Mouse (Mus musculus) heart, postnatal 0 days (tissue): ENCODE results near the gene Chpf2. TPM values are rescaled to one million over a fixed set of nuclear protein-coding genes. Genes with fewer than 3 reads are reported as not detected.

ENCODE experiments used
- ATAC-seq: fragments of 200-750 bp; cut with Nextera tagmentation; 2 replicates; pipeline ENCODE4 v1.8.0; 2017; ENCODE audit warnings: low read depth, moderate number of reproducible peaks, moderate library complexity; ENCODE audit not compliant: insufficient read depth
- DNase-seq: peaks from one replicate; pipeline ENCODE4 v3.0.0-alpha.2; 2016; ENCODE audit warnings: low spot score
- H3K27ac ChIP-seq: fragments of 300-500 bp; sonication (generic); 2 replicates; pipeline ENCODE4 v1.5.1; 2014; ENCODE audit warnings: low read depth, mild to moderate bottlenecking
- H3K27me3 ChIP-seq: fragments of 300-500 bp; sonication (generic); 2 replicates; pipeline ENCODE4 v1.6.1; 2014; ENCODE audit warnings: low read length, mixed read lengths; ENCODE audit not compliant: control insufficient read depth, insufficient read depth
- H3K36me3 ChIP-seq: fragments of 300-500 bp; sonication (generic); replicated peaks from 2 replicates; pipeline ENCODE4 v1.6.1; 2014; ENCODE audit warnings: low read length, mixed read lengths; ENCODE audit not compliant: control insufficient read depth, insufficient read depth
- H3K4me1 ChIP-seq: fragments of 300-500 bp; sonication (generic); 2 replicates; pipeline ENCODE4 v1.6.1; 2014; ENCODE audit warnings: antibody characterized with exemption; ENCODE audit not compliant: control insufficient read depth, insufficient read depth
- H3K4me2 ChIP-seq: fragments of 300-500 bp; sonication (generic); 2 replicates; pipeline ENCODE4 v1.6.1; 2014; ENCODE audit warnings: low read depth, mild to moderate bottlenecking, low read length, moderate library complexity
- H3K4me3 ChIP-seq: fragments of 300-500 bp; sonication (generic); 2 replicates; pipeline ENCODE4 v1.5.1; 2014; ENCODE audit warnings: low read depth, low read length
- H3K9ac ChIP-seq: fragments of 300-500 bp; sonication (generic); replicated peaks from 2 replicates; pipeline ENCODE4 v1.6.1; 2014; ENCODE audit warnings: low read depth, low read length, mixed read lengths
- H3K9me3 ChIP-seq: fragments of 300-500 bp; sonication (generic); replicated peaks from 2 replicates; pipeline ENCODE4 v1.6.1; 2016; ENCODE audit warnings: low read length; ENCODE audit not compliant: control insufficient read depth
- CTCF ChIP-seq: IDR thresholded peaks from 2 replicates; pipeline ENCODE4 v1.5.1; 2016; ENCODE audit warnings: antibody characterized with exemption, control low read depth, low read depth
- EP300 ChIP-seq: IDR thresholded peaks from 2 replicates; pipeline ENCODE4 v1.6.1; 2016; ENCODE audit warnings: antibody characterized with exemption, low read depth
- WGBS: fragments of 180-500 bp; shearing (Covaris S2); extraction: QIAGEN DNeasy Blood & Tissue Kit; methylation state at CpG from one replicate; pipeline ENCODE4 v1.1.7; 2014; 5-methylcytosine and 5-hydroxymethylcytosine counted together
- polyA plus RNA-seq: library from polyadenylated mRNA; unstranded; fragments of >200 nt; fragmentation: Nextera tagmentation; extraction: Ambion mirVana; gene quantifications from 2 replicates; pipeline ENCODE4 v1.2.1, GENCODE M21; 2015
- total RNA-seq: library from RNA; depleted of rRNA; stranded (reverse); fragments of >200 nt; gene quantifications from 2 replicates; pipeline ENCODE4 v1.2.3, GENCODE M21; 2014; ENCODE audit warnings: low replicate concordance

Chpf2 gene
- total and polyA plus RNA-seq, 2 experiments from 2014 or later, result 13.2 to 64.4 TPM

DNA sequence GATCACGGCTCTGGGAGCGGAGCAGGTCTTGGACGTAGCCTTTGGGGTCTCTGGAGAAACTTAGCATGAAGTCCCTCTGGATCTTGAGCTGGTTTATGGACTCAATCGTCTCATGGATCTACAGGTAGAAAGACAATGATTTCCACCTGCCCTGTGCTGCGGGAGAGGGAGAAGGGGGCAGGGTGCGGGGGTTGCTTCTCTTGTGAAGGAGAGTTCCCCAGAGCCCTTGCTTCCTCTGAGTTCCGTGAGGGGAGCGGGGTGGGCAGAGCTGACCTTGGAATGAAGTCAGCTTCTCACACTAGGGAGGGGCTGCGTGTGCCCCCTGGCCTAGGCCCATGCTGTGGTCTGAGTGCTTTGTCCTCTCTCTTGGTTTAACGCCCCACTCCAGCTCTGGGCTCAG lies 6.7 kb downstream of the Chpf2 start:
- Histone ChIP-seq H3K27ac (no peak overlapping the region), H3K9me3 (no peaks in the 10 kb centered on the region), H3K36me3 (peaks cover 57% of the 10 kb centered on the region), H3K4me3 (no peak overlapping the region), H3K9ac (no peak overlapping the region), H3K4me2 (no peak overlapping the region), H3K27me3 (no peaks in the 10 kb centered on the region), H3K4me1 (0 out of 2 replicates have a peak, but pooled peaks cover 5% of the 10 kb centered on the region)
- no peak for ATAC-seq
- no peak for TF ChIP-seq EP300
- TF ChIP-seq CTCF, result no peak
- 82% methylated on average over 10 of the region's 10 CpGs for WGBS
- no peak for DNase-seq

DNA sequence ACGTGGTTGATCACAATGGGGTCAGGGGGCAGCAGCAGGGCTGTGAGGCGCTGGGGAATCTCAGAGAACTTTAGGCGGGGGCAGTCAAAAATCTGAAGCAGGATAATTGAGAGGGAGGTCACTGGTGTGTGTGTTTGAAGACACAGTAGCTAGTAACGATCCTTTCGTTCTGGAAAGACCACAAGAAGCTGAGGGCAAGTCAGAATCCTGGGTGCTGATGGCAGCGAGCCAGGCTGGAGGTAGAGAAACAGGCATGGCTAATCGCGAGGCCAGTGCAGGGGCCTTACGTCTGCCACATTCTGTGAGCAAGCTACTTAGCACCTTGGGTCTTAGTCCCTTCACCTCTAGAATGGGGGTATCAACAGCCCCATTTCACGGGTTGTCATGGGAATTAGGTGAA lies 7.4 kb downstream of the Chpf2 start:
- WGBS, result 68% methylated on average over 10 of the region's 10 CpGs
- Histone ChIP-seq H3K27me3 (no peaks in the 10 kb centered on the region), H3K27ac (no peak overlapping the region), H3K9me3 (no peaks in the 10 kb centered on the region), H3K4me2 (no peak overlapping the region), H3K4me1 (peaks cover 10% of the 10 kb centered on the region), H3K9ac (no peak overlapping the region), H3K36me3 (peaks cover 52% of the 10 kb centered on the region), H3K4me3 (no peak overlapping the region)
- DNase-seq (no peak), ATAC-seq (no peak)
- TF ChIP-seq CTCF (no peak), EP300 (no peak)

DNA sequence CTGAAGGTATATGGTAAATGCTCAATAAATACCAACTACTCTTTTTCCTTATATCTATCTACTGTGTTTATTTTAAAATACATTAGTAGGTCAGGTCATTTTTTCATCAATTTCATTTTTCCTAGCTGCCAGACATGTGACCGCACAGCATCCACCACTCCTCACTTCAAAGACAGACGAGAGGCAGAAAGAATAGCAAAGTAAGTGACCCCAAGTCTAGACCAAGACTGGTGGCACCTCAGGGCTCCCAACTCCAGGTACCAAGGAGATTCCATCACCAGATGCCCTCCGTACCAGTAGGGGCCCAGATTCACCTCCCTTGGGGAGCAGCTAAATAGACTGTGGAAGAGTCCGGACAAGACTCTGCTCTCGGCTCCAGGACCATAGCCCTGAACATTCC lies 7.8 kb downstream of the Chpf2 start:
- H3K9ac ChIP-seq, result no peak overlapping the region
- TF ChIP-seq CTCF (no peak), EP300 (no peak)
- DNase-seq (no peak), ATAC-seq (no peak)
- H3K9me3 ChIP-seq, result no peaks in the 10 kb centered on the region
- no peak overlapping the region for H3K4me3 ChIP-seq
- peaks cover 50% of the 10 kb centered on the region for H3K36me3 ChIP-seq
- no peaks in the 10 kb centered on the region for H3K27me3 ChIP-seq
- peaks cover 13% of the 10 kb centered on the region for H3K4me1 ChIP-seq
- no peak overlapping the region for H3K4me2 ChIP-seq
- WGBS, result 90% methylated on average over 5 of the region's 5 CpGs
- no peak overlapping the region for H3K27ac ChIP-seq

DNA sequence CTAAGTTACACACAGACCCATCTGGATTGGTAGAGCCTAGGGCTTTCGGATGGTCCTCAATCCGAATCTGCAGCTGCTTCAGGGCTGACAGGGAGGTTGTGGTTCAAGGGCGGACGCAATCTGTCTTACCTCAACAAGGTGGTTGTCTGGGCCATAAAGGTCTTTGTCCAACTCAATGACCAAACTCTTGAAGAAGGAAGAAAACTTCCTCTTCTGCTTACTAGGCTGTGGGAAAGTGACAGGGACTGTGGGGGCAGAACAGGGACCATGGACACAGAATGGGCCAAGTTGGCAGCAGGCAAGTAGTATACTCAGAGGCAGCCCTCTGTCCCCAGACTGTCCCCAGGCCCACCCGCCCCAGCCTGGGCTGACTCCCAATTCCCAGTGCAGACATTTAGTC lies 8.7 kb downstream of the Chpf2 start:
- no peak for TF ChIP-seq CTCF
- TF ChIP-seq EP300, result no peak
- ATAC-seq (no peak), DNase-seq (no peak)
- Histone ChIP-seq H3K4me1 (peaks cover 13% of the 10 kb centered on the region), H3K4me2 (no peak overlapping the region), H3K27me3 (no peaks in the 10 kb centered on the region), H3K27ac (no peak overlapping the region), H3K4me3 (no peak overlapping the region), H3K9ac (no peak overlapping the region), H3K36me3 (peaks cover 46% of the 10 kb centered on the region), H3K9me3 (no peaks in the 10 kb centered on the region)
- 91% methylated on average over 5 of the region's 5 CpGs for WGBS

DNA sequence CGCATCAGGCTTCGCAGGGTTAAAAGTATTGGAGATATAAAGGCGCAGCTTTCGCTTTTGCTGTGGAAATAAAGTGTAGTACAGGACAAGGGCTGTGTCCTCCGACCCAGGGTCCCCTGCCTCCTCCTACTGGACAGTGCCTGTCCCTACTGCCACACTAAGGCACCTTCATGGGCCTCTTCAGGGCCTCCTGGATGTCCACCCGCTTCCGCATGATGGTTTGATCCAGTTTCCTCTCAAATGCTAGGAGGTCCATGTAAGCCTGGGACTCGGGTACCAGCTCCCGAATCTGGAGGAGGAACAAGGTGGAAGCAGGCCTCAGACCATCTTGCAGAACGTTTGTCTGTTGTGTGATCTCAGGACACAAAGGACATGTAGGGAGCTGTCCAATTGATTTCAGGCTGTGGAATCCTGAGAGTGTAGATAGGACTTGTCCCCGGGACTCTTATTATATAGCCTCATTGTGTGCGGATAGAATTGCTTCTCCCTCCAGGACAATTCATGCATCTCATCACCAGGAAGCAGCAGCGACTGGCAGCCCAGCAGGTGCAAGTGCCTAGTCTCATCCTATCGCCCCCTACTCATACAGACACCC lies 9.3 kb downstream of the Chpf2 start:
- DNase-seq (no peak), ATAC-seq (no peak)
- no peak overlapping the region for H3K4me3 ChIP-seq
- H3K27me3 ChIP-seq, result no peaks in the 10 kb centered on the region
- TF ChIP-seq CTCF (no peak), EP300 (no peak)
- H3K4me1 ChIP-seq, result peaks cover 16% of the 10 kb centered on the region
- H3K27ac ChIP-seq, result no peak overlapping the region
- H3K9me3 ChIP-seq, result no peaks in the 10 kb centered on the region
- H3K4me2 ChIP-seq, result no peak overlapping the region
- WGBS, result 76% methylated on average over 14 of the region's 14 CpGs
- no peak overlapping the region for H3K9ac ChIP-seq
- H3K36me3 ChIP-seq, result peaks cover 46% of the 10 kb centered on the region

DNA sequence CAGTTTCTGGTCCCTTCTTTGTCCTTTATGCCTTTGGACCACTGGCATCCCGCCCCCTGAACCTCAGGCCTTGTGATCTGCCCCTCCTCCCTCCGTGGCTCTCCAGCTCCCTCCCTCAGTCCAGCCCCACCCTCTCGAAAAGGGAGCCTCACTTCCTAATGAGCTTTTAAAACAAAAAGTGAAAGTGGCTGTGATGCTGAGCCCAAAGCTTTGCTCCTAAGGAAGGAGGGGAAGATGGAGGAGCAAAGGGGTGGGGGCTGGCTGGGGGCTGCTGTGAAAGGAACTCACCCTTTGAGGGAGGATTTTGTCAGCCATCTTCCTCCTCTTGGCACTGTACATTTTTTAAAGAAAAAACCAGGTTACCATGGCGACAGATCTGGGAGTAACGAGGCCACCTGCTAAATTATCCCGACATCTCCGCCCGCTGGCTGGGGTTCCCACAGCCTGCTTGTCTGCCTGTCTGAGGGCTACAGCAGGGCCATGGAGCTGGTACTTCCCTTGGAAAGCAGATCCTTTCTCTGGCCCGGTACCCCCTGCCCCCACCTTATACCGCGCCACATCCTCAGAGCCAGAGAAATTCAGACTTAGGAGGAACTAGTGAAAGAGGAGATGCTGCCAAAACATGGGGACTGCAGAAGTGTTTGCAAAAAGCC lies 10.1 kb downstream of the Chpf2 start:
- DNase-seq, result no peak
- no peaks in the 10 kb centered on the region for H3K9me3 ChIP-seq
- no peak for ATAC-seq
- peaks cover 44% of the 10 kb centered on the region for H3K36me3 ChIP-seq
- no peak overlapping the region for H3K4me3 ChIP-seq
- no peak overlapping the region for H3K4me2 ChIP-seq
- peaks cover 20% of the 10 kb centered on the region for H3K4me1 ChIP-seq
- H3K27ac ChIP-seq, result no peak overlapping the region
- TF ChIP-seq EP300 (no peak), CTCF (no peak)
- no peak overlapping the region for H3K9ac ChIP-seq
- H3K27me3 ChIP-seq, result no peaks in the 10 kb centered on the region
- WGBS, result 56% methylated on average over 11 of the region's 11 CpGs
